Comparison of ENCODE assay signal across 15 mouse cellular contexts in the genomic region with DNA sequence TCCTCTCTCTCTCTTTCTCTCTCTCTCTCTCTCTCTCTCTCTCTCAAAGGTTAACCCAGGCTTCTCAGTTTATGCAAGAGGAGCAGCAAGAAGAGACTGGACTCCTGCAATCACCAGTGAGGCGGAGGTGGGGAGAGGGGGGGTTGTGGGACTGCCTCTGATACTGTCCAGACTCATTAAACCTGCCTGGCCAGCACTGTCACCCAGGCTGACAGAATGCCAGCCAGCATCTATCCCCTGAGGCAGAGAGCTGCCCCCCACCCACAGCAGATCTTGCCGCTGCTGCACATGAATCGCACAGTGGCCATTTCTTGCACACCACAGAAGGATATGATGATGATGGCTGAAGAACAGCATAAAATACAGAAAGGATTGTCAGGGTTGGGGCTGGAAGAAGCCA. TPM values are rescaled to one million over a fixed set of nuclear protein-coding genes. Genes with fewer than 3 reads are reported as not detected.
"Had no signal": no experiment of that assay in that cellular context is flagged by ENCODE, and none has a peak within 500 bp of the region (broad histone marks: within the 10 kb centered on the region; RNA-seq: fewer than 3 reads in every experiment).

No protein-coding gene starts in this region.

- H3K27ac ChIP-seq: kidney, embryonic 15.5 days; limb, embryonic 13.5 days; liver, embryonic 12.5 days; midbrain, embryonic 10.5 days; neural tube, embryonic 15.5 days had no signal

- H3K4me3 ChIP-seq: kidney, embryonic 15.5 days; limb, embryonic 13.5 days; liver, embryonic 12.5 days; midbrain, embryonic 10.5 days; myocyte; neural tube, embryonic 15.5 days had no signal

- H3K36me3 ChIP-seq: kidney, embryonic 15.5 days; limb, embryonic 13.5 days; liver, embryonic 12.5 days; midbrain, embryonic 10.5 days had no signal

- DNase-seq: kidney, adult 2 months; kidney, postnatal 14 days; left cerebral cortex, postnatal 4 days; lung, embryonic 14.5 days; lung, postnatal 10 days; lung, postnatal 4 days; thymus, adult 2 months; thymus, postnatal 25 days had no signal

- H3K9ac ChIP-seq: kidney, embryonic 15.5 days; limb, embryonic 13.5 days; liver, embryonic 12.5 days; lung, embryonic 14.5 days; neural tube, embryonic 15.5 days had no signal

- ATAC-seq: liver, embryonic 12.5 days had no signal

- H3K4me2 ChIP-seq: kidney, embryonic 15.5 days; limb, embryonic 13.5 days; liver, embryonic 12.5 days; lung, embryonic 14.5 days; neural tube, embryonic 15.5 days had no signal

- H3K9me3 ChIP-seq: kidney, embryonic 15.5 days; limb, embryonic 13.5 days; liver, embryonic 12.5 days; midbrain, embryonic 10.5 days; neural tube, embryonic 15.5 days had no signal

RNA-seq across cellular contexts. Expression of a gene that starts 4.3 kb away (rescaled TPM):
- total RNA-seq: megakaryocyte, adult 5-6 weeks had no signal
